Mouse (Mus musculus) granulocyte monocyte progenitor cell, adult 5-6 weeks (primary cell): ENCODE data around the gene Gadd45b. TPM values are rescaled to one million over a fixed set of nuclear protein-coding genes. Genes with fewer than 3 reads are reported as not detected.

Experiments
- ATAC-seq: replicated peaks from 2 replicates; pipeline ENCODE4 v1.8.0; 2016; ENCODE audit warnings: mild to moderate bottlenecking, moderate TSS enrichment, inconsistent platforms; ENCODE audit not compliant: poor library complexity, severe bottlenecking
- total RNA-seq, 2 experiments: library from RNA; stranded (forward) in 1 of 2; stranded (reverse) in 1 of 2; fragments of 200-712, 200-1000 nt in 1 of 2; fragments of >200 nt in 1 of 2; fragmentation: Nextera tagmentation in 1 of 2; gene quantifications; 2 replicates each; pipeline ENCODE4 v1.2.3; 2014 to 2017

Gene Gadd45b
- total RNA-seq, 2 experiments from 2014 or later, result 20.1 to 27.6 TPM

DNA sequence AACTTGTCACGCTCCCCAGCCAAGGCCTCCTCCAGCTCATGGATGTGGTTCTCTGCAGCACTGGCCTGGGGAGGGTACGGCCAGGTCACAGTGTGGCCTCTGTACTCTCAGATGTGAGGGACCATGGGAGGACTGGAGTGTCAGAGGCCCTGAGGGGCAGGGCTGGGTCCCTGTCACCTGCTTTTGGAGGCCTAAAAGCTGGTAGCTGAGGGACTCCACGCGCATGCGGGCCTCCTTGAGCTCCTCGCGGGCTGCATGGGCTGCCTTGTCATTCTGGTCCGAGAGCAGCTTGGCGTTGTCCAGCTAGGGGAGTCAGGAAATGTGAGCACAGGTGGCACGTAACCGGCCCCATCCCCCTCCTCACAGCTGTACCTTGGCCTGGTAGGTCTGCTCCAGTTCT, 25.2 kb upstream of the Gadd45b start:
- no peak for ATAC-seq

DNA sequence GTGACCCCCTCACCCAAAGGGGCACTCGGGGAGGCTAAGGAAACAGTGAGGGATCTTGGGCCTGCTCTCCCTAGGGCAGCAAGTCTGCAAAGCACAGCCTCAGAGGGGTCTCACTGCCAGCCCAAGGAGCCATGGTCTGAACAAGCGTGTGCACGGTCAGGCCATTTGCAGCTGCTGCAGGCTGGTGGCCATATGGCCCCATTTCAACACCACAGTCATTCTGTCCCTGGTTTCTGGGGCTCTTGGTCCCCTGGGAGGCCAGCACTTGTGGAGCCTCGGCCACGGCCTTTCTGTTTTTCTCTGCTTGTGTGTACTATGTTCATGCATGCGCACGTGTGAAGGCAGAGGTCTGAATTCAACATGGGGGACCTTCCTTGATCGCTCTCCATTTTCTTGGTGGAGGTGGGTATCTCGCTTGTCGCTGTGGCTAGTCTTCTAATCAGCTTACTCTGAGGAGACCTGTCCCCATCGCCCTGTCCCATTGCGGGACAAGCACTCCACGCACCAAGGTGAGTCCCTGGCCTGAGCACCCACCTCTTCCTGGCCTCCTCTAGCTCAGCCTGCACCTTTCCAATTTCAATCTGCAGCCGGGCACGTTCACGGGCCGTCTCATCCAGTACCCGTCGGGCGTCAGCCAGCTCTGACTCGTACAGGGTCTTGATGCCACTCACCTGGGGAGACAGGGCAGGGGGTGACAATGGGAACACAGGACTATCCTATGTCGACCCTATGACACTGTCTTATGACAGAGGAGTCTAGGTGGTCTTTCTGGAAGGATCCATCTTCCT, 20.3 kb upstream of the Gadd45b start:
- ATAC-seq, result no peak

DNA sequence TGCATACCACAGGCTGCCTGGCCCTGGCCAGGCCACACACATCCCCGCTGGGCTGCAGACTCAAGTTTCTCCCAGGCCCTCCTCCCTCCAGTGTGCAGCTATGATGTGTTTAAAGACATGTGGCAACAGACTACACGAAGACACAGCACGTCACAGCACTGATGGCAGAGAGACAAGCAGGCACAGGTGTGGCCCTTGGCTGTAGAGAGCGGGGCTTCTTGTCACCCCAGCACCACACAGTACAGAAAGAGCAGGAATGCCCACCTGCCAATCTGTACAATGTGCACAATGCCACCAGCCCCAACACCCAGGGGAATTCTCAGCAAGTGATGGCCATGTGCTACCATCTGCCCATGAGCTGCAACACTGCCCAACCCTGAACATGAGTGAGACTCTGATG, 18.5 kb upstream of the Gadd45b start:
- no peak for ATAC-seq

DNA sequence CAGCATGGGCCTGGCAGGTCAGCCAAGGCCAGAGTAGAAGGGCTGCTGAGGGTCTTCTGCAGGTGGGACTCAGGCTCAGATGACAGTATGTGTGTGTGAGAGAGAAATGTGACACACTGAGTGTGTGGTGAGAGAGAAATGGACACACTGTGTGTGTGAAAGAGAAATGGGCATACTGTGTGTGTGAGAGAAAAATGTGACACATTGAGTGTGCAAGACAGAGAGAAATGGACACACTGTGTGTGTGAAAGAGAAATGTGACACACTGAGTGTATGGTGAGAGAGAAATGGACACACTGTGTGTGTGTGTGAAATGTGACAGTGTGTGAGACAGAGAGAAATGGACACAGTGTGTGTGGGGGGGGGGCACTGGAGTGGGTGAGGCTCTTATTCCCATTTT, 18.0 kb upstream of the Gadd45b start:
- no peak for ATAC-seq

DNA sequence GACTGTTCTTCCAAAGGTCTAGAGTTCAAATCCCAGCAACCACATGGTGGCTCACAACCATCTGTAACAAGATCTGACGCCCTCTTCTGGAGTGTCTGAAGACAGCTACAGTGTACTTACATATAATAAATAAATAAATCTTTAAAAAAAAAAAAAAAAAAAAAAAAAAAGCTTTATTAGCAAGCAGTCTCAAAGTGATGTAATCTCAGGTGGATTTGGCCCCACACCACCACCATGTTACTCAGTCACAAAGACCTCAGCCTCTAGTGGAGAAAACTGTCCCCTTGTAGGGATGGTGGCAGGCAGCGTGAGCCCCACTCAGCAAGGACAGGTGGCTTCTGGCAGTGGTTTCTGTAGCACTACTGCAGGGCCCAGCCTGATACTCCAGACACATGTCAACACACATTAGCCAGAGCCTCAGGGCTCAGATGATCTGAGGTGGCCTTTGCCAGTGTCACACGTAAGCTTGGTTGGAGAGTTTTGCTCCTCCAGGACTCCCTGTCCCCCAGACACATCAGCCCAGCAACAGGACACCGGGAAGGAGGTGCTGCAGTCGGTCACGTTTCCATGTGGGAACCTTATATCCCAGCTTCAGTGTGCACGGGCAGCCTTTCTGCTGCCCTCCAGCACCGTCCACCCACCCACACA, 16.4 kb upstream of the Gadd45b start:
- no peak for ATAC-seq

DNA sequence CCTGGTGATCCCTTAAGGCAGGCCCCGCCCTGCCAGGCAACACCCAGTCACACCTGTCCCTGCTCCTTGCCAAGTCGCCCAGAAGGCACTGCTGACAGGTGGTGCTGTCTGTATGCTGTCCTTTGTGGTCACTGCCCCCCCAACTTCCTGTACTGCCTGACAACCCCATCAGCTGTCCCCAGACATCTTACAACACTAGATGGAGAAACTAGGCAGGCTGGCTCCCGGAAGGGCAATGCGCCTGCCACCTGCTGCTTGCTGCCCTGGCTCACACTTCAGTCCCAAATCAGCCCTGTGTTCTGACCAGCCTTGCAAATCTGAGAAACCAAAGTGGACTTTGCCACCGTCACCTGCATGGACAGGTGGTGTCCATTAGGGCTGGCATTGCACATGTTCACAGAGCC, 15.6 kb upstream of the Gadd45b start:
- peak; percentile 63 for ATAC-seq

DNA sequence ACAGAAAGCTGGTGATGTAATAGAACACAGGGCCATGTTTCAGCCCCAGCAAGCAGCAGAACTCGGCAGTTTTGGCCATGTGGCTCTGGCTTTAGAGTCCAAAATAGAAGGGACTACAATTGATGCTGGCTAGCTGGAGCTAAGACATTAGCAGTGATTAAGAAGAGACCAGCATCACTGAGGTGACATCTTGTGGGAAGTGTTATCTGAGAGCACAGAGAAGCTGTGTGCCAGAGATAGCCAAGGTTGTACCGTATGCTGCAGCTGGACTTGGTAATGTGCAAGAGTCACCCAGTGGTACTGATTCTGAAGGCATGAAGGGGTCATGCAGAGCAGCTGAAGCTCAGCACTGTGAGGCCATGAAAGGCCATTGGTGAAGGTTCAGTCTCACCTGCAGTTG, 14.6 kb upstream of the Gadd45b start:
- no peak for ATAC-seq

DNA sequence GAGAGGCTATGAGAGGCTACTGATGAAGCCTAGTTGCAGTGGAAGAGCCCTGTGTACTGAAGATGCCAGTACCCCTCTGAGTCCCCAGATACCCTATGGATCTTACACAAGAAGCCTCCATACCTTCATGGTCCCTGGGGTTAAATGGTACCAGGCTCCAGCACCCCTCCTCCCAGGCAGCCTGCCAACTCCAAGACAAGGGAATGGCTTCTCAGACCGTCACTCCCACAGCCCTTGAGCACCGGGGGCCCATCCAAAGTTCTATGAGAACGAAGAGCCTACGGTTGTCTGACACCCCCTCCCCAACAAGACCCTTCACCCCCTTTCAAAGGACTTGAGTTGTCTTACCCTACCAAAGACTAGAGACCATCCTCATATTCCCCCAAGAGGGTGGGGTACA, 14.1 kb upstream of the Gadd45b start:
- ATAC-seq, result no peak

DNA sequence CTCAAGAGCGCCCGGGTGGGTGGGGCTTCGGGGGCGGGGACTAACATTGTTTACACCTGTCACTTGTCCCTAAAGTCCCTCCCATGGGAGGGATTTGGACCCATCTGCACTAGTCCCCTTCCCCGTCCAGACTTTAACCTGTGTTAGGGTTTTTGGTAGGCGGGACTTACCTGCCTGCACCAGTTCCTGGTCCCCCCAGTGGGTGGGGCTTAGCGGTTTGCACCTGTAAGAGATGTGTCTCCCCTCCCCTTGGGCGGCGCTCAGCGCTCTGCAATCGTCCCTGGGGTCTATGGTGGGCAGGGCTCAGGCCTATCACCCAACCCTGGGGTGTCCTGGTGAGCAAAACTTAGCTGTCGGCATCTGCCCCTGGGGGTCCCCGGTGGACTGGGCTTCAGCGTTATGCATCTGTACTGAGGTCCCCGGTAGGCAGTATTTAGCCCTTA, 12.5 kb upstream of the Gadd45b start:
- no peak for ATAC-seq

DNA sequence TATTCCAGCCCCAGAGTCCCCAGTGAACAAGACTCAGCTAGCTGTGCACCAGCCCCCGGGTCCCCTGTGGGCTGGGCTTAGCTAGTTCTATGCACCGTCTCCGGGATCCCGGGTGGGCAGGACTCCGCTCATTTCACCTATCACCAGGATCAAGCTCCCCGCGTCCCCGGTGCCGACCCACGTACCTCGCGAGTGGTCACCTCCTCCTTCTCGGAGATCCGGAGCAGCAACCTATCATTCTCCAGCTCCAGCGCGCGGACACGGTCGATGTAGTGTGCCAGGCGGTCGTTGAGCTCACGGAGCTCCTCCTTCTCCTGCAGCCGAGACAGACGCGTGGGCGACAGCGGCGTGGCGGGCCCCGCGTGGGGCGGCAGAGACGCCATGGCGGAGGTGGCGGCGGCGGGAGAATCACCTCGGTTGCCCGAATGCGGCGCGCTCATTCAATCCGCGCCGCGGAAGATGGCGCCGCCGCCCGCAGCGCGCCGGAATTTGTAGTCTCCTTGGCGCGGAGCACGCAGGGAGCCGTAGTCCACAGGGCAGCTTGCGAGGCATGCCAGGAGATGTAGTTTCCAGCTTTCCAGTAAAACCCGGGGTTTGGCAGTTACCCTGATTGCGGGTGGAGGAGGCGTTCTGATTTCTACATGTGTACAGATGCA, 12.0 kb upstream of the Gadd45b start, which contains the start of gene Lmnb2:
Gene Lmnb2, minus strand, starts transcription at position 467 of the 656 bp plus-strand sequence.
- peak; percentile 21 for ATAC-seq

DNA sequence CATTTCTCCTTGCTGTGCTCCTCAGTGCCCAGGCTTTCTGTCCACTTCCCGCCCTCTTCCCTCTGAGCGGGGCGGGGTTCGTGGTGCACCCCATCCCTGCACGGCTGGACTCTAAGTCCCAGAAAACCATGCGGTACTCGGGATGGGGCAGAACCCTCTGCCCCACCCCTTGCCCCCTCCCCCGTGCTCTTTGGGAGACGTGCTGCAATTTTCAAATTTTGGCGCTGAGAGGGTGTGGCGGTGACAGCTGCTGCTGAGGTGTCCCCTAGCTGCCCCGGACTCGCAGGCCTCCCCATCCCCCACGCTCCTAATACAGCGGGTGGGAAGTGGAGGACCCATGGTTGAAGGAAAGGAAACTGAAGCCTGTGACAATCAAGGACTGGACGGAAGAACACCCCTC, 8.0 kb upstream of the Gadd45b start:
- peak; percentile 77 for ATAC-seq

DNA sequence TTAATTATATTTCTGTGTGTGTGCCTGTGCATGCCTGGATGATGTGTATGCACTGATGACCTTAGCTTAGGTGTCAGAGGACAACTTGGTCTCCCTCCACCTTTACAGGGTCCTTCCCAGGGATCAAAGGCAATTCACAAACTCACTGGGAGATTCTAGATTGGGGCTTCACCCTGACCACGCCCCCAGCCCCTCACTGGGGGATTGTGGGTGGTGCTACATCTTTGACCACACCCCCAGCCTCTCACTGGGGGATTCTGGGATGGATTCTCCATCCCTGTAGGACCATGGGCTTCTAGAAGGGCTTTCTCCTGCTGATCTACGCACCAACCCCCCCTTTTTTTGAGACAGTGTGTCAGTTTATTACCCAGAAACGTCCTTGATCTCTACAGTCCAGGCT, 4.4 kb upstream of the Gadd45b start:
- no peak for ATAC-seq

DNA sequence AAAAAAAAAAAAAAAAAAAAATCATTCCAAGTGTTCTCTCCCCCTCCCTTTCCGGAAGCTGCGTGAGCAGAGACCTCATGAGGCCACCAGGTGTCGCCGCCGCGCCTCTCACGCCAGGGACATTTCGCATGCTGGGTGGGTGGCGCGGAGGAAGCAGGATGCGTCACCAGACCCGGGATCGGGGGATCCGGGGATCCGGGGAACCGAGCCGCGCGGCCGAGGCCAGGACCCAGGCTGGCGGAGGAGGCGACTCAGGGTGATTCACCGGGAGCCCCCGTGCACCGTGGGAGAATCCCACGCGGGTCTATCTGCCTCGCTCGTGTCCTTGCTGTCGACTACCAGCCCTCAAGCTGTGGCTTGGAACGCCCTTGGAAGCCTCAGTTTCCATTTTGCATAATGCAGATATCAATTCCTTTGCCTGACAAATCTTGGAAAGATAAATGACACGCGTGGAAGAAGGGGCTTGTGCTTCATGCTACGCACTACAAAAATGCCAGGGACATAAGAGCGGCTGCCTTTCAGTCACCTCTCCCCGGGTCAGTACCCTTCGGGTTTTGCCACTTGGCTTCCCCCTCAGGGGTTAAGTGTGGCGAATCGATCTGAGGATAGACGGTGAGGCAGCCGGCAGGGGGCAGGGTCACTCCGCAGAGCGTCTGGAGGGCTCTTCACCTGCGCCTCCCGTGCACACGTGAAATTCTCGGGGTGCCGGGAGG, 1.1 kb upstream of the Gadd45b start:
- peak; percentile 65 for ATAC-seq

DNA sequence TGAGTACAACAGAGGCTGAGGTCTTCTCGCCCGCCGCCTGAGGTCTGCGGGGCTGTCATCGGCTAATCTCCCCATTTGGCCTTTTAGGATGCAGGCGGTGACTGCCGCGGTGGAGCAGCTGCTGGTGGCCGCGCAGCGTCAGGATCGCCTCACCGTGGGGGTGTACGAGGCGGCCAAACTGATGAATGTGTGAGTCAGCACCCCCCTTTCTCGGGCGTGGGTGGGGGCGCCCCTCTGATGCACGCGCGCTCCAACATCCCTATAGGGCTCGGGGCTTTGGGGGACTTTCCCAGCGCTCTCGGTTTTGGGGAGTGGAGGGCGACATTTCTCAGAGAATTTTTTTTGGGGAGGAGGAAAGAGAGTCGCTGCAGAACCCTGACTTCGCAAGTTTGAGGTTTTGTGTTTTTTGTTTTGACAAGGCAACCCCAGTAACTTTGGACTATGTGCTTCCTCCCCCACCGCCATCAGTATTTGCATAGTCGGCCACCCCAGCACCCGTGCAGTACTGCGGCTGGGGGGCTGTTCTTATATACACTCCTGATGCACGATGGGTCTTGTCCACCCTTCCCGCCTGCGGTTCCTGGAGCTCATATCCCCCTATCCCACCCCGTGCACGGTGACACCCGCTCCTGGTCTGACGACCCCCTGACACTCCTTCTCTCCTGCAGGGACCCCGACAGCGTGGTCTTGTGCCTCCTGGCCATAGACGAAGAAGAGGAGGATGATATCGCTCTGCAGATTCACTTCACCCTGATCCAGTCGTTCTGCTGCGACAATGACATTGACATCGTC, 684 bp downstream of the Gadd45b start:
- peak; percentile 4 for ATAC-seq

DNA sequence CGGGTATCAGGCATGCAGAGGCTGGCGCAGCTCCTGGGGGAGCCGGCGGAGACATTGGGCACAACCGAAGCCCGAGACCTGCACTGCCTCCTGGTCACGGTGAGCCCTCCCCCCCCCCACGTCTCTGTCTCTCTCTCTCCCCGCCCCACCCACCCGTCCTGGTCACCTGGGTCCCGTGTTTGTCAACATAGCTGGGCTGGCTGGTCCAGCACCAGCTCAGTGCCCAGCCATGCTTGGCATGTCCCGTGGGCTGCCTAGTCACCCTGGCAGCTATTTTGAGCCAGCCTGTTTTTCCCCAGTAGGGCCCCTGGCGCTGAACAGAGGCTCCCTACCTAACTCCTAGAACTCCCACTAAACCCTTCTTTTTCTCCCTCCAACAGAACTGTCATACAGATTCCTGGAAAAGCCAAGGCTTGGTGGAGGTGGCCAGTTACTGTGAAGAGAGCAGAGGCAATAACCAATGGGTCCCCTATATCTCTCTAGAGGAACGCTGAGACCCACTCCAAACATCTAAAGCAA, 1.3 kb downstream of the Gadd45b start:
- no peak for ATAC-seq

DNA sequence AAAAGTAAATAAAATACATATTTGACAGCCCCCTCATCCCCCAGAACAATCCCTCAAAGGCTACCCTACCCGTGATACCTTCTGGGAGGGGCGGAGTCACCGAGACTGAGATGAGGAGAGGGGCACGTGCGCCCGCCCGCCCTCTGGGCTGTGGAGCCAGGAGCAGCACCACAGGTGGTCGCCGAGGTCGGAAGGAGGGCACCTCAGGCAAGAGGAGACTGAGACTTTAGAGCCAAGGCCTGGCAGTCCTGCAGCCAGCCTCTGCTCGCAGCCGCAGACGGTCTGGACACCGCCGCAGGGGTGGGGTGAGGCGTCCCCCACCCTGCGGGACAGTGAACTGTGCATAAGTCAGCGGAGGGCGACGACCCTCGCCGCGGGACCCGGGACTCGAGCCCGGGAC, 1.8 kb downstream of the Gadd45b start:
- no peak for ATAC-seq

DNA sequence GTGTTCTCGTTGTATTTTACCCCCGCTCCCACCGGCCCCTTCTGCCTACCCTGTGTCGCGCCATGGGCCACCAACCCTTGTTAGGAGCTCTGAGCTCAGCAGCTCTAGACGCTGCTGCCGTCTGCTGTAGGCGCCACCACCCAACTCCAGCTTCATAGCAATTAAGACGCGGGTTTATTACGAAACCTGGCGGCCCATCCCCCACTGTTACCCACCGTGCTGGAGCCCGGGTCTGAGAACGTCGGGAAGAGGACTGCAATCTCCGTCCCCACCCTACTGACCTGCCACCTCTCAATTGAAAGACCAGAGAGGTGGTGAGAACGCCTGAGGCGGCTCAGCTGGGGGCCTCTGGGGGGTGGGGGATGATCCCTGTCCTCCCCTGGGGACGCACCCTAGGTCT, 2.3 kb downstream of the Gadd45b start:
- ATAC-seq, result no peak

DNA sequence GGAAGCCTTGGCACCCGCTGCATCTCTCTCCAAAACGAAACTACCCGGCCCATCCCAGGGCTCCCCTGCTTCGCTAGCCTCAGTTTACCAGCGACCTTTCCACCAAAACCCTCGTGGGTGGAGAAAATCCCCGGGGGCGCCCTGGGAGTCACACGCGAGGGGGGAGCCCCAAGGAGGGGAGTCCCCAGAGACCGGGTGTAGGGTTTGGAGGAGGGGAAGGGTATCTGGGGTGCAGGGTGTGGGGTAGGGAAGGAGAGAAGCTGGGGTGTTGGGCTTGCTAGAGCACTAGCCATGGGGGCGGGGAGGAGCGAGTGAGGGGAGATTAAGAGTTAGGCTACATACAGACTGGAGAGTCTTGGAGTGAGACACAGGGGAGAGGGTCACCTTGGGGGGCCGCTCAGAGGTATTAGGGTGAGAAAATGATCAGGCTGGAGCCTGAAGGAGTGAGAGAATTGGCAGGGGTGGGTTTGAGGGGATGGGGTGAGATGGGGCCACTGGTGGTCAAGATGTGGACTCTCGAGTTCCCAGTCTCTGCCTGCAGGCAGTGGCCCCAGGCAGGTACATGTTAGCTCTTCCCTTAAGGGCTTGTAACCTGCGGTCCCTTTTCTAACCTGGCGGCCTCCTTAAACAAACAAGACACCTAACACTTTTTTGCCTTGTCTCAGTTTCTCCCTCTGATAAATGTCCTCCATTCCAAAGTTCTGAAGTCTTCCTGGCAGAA, 3.0 kb downstream of the Gadd45b start:
- ATAC-seq, result no peak

DNA sequence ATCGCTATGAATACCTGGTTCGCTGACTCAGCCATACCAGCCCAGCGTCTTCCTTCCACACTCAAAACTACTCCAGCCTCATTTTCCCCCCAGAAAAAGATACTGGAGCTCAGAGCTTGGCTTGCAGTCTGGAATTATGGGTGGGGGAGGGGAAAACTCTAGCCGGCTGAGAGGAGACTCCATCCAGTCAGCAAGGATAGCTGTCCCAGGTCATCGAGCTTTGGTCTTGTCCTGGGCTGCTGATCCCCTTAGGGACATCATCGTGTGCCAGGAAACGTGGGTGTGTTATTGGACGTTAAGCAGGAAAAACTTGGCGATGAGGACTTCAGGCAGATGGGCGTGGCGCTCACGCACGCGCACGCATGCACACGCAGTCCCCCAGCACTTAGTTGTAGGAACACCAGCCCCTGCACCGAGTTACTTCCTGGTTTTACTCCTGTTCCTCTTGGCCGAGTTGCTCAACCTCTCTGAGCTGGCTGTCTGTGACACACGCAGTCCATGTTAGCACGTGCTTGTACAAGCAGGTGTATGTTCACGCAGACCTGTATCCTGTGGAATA, 3.6 kb downstream of the Gadd45b start:
- peak; percentile 38 for ATAC-seq
